Mouse (Mus musculus) right cerebral cortex, adult 18-20 months (tissue): ENCODE measurements around the gene Slc17a8.
A peak's percentile ranks its signal among the peaks of the same experiment; 100 is the strongest.
"Not testable (repeated sequence)": the region's sequence is repeated elsewhere in the genome, so short reads cannot be mapped to it uniquely, and the experiment has no call there.

Source experiments
- DNase-seq: peaks from one replicate; pipeline ENCODE4 v3.0.0; 2022; ENCODE audit warnings: mixed read lengths

The Slc17a8 gene

GRCm38 (mm10) chr10:89589877-89590276 is 31.2 kb downstream of the Slc17a8 start:
- no peak for DNase-seq

- no peak for DNase-seq
Measured at GRCm38 (mm10) chr10:89588708-89589107, 32.3 kb downstream of the Slc17a8 start.

- DNase-seq: no peak
Measured at GRCm38 (mm10) chr10:89584709-89585108, 36.3 kb downstream of the Slc17a8 start.

GRCm38 (mm10) chr10:89578801-89579200 is 42.3 kb downstream of the Slc17a8 start:
- no peak for DNase-seq

GRCm38 (mm10) chr10:89577666-89578065 is 43.4 kb downstream of the Slc17a8 start:
- no peak for DNase-seq

- DNase-seq: no peak
Measured at GRCm38 (mm10) chr10:89573421-89573820, 47.6 kb downstream of the Slc17a8 start.

GRCm38 (mm10) chr10:89572946-89573345 is 48.1 kb downstream of the Slc17a8 start:
- no peak for DNase-seq

- DNase-seq: no peak
Measured at GRCm38 (mm10) chr10:89567391-89567790, 53.7 kb downstream of the Slc17a8 start.

- DNase-seq: no peak
Measured at GRCm38 (mm10) chr10:89565301-89566022, 55.6 kb downstream of the Slc17a8 start.

GRCm38 (mm10) chr10:89562113-89562512 is 58.9 kb downstream of the Slc17a8 start:
- DNase-seq: no peak

- DNase-seq: no peak
Measured at GRCm38 (mm10) chr10:89559351-89559750, 61.7 kb downstream of the Slc17a8 start.

- not testable (repeated sequence) for DNase-seq
Measured at GRCm38 (mm10) chr10:89554885-89555284, 66.2 kb downstream of the Slc17a8 start.

- peak; percentile 5 for DNase-seq
Measured at GRCm38 (mm10) chr10:89553855-89554254, 67.2 kb downstream of the Slc17a8 start.

GRCm38 (mm10) chr10:89553015-89553414 is 68.0 kb downstream of the Slc17a8 start:
- no peak for DNase-seq

- DNase-seq: no peak
Measured at GRCm38 (mm10) chr10:89551657-89552056, 69.4 kb downstream of the Slc17a8 start.

GRCm38 (mm10) chr10:89548028-89548427 is 73.0 kb downstream of the Slc17a8 start:
- no peak for DNase-seq

- no peak for DNase-seq
Measured at GRCm38 (mm10) chr10:89546989-89547388, 74.1 kb downstream of the Slc17a8 start.

- no peak for DNase-seq
Measured at GRCm38 (mm10) chr10:89543867-89544266, 77.2 kb downstream of the Slc17a8 start.

GRCm38 (mm10) chr10:89542321-89542720 is 78.7 kb downstream of the Slc17a8 start:
- no peak for DNase-seq

- DNase-seq: no peak
Measured at GRCm38 (mm10) chr10:89532929-89533727, 87.9 kb downstream of the Slc17a8 start, which contains the start of gene Nr1h4. Nr1h4 (minus strand) TSS chr10:89533585.

GRCm38 (mm10) chr10:89532451-89532850 is 88.6 kb downstream of the Slc17a8 start:
- no peak for DNase-seq

GRCm38 (mm10) chr10:89531976-89532375 is 89.1 kb downstream of the Slc17a8 start:
- no peak for DNase-seq

- no peak for DNase-seq
Measured at GRCm38 (mm10) chr10:89531194-89531634, 89.8 kb downstream of the Slc17a8 start.

GRCm38 (mm10) chr10:89527054-89527453 is 94.0 kb downstream of the Slc17a8 start:
- no peak for DNase-seq
